Mouse (Mus musculus) megakaryocyte, adult 5-6 weeks (primary cell): ENCODE results near the gene Pcna. TPM values are rescaled to one million over a fixed set of nuclear protein-coding genes. Genes with fewer than 3 reads are reported as not detected.
A peak's percentile ranks its signal among the peaks of the same experiment; 100 is the strongest.
"Not testable (repeated sequence)": the region's sequence is repeated elsewhere in the genome, so short reads cannot be mapped to it uniquely, and the experiment has no call there.

Source experiments
- ATAC-seq: 2 replicates; pipeline ENCODE4 v1.8.0; 2016; ENCODE audit warnings: mild to moderate bottlenecking, inconsistent platforms; ENCODE audit not compliant: poor library complexity, severe bottlenecking
- total RNA-seq, 2 experiments: library from RNA; stranded (forward) in 1 of 2; stranded (reverse) in 1 of 2; fragments of 153-499, 151-499 nt in 1 of 2; fragments of 221-1000, 200-1000 nt in 1 of 2; gene quantifications; 2 replicates each; pipeline versions ENCODE4 v1.2.3 to v1.2.4; 2015 to 2017

Pcna gene
- total RNA-seq, 2 experiments from 2014 or later: 482 to 646 TPM

GRCm38 (mm10) chr2:132239434-132239833 lies 13.7 kb downstream of the Pcna start:
- ATAC-seq: not testable (repeated sequence)

GRCm38 (mm10) chr2:132235975-132236374 lies 17.1 kb downstream of the Pcna start:
- no peak for ATAC-seq

GRCm38 (mm10) chr2:132235291-132235690 lies 17.8 kb downstream of the Pcna start:
- no peak for ATAC-seq

GRCm38 (mm10) chr2:132233985-132234765 lies 18.9 kb downstream of the Pcna start:
- no peak for ATAC-seq

- ATAC-seq: no peak
Observed at GRCm38 (mm10) chr2:132232413-132232945, 20.6 kb downstream of the Pcna start.

- ATAC-seq: peak; percentile 89
Observed at GRCm38 (mm10) chr2:132224359-132224758, 28.8 kb downstream of the Pcna start.

GRCm38 (mm10) chr2:132221611-132222073 lies 31.5 kb downstream of the Pcna start:
- no peak for ATAC-seq

GRCm38 (mm10) chr2:132211995-132212656 lies 41.0 kb downstream of the Pcna start:
- peak; percentile 81 for ATAC-seq

- ATAC-seq: no peak
Observed at GRCm38 (mm10) chr2:132210806-132211312, 42.3 kb downstream of the Pcna start.

GRCm38 (mm10) chr2:132208246-132208881 lies 44.8 kb downstream of the Pcna start:
- ATAC-seq: no peak

GRCm38 (mm10) chr2:132206316-132206881 lies 46.7 kb downstream of the Pcna start:
- ATAC-seq: no peak

GRCm38 (mm10) chr2:132205549-132205948 lies 47.6 kb downstream of the Pcna start:
- no peak for ATAC-seq

- peak; percentile 100 for ATAC-seq
Observed at GRCm38 (mm10) chr2:132203773-132204172, 49.3 kb downstream of the Pcna start.

GRCm38 (mm10) chr2:132203186-132203585 lies 49.9 kb downstream of the Pcna start:
- no peak for ATAC-seq

Other genes starting within 250 kb of the Pcna start
- gene Rassf2, start 223.1 kb downstream of the Pcna start, total RNA-seq (2015): 62.4 and 70.2 TPM in 2 replicates
- 113 and 118 TPM in 2 replicates for gene Rassf2, start 223.1 kb downstream of the Pcna start, total RNA-seq (2017)
- gene Slc23a2, start 108.2 kb downstream of the Pcna start, total RNA-seq (2015): 9.5 and 11.4 TPM in 2 replicates
- 10.7 and 14.6 TPM in 2 replicates for gene Slc23a2, start 108.2 kb downstream of the Pcna start, total RNA-seq (2017)
- gene Tmem230, start 5.5 kb downstream of the Pcna start, total RNA-seq (2015): 44.3 and 52.5 TPM in 2 replicates
- gene Tmem230, start 5.5 kb downstream of the Pcna start, total RNA-seq (2017): 18.4 and 18.8 TPM in 2 replicates
- 17.9 and 32.0 TPM in 2 replicates for gene Cds2, start 9.8 kb upstream of the Pcna start, total RNA-seq (2015)
- 24.4 and 26.3 TPM in 2 replicates for gene Cds2, start 9.8 kb upstream of the Pcna start, total RNA-seq (2017)
- gene Prokr2, start 132.1 kb upstream of the Pcna start, total RNA-seq (2015): not detected in 2 replicates
- gene Prokr2, start 132.1 kb upstream of the Pcna start, total RNA-seq (2017): not detected in 2 replicates